Mouse (Mus musculus): ENCODE measurements at regions not wholly inside any gene's neighbourhood (a gene's known extent, or its start where the extent isn't known, plus 50 kb on each side); places are given as distances from the start of the nearest gene placed in this dataset.
"Not testable (repeated sequence)": the region's sequence is repeated elsewhere in the genome, so short reads cannot be mapped to it uniquely, and the experiment has no call there.

GRCm38 (mm10) chr13:70103491-70103890 lies 301.3 kb downstream of the Med10 start:
- not testable (repeated sequence) for DNase-seq (ENCODE audit: low spot score); H3K4me3 ChIP-seq; H3K9me3 ChIP-seq (replicated peaks); H3K4me1 ChIP-seq; H3K36me3 ChIP-seq; H3K27ac ChIP-seq; H3K27me3 ChIP-seq (ENCODE audit: low read depth, poor library complexity, severe bottlenecking)
- WGBS: 91% methylated on average over 10 of the region's 10 CpGs

GRCm38 (mm10) chr13:70103903-70104302 lies 301.7 kb downstream of the Med10 start:
- H3K4me3 ChIP-seq: no peak overlapping the region
- no peak for DNase-seq (ENCODE audit: low spot score)
- WGBS: 90% methylated on average over 4 of the region's 4 CpGs
- H3K27ac ChIP-seq: no peak overlapping the region
- H3K4me1 ChIP-seq: no peaks in the 10 kb centered on the region
- H3K27me3 ChIP-seq (ENCODE audit: low read depth, poor library complexity, severe bottlenecking): no peaks in the 10 kb centered on the region
- no peaks in the 10 kb centered on the region for H3K9me3 ChIP-seq (replicated peaks)
- no peaks in the 10 kb centered on the region for H3K36me3 ChIP-seq

- no peak overlapping the region for H3K27ac ChIP-seq
- H3K36me3 ChIP-seq: no peaks in the 10 kb centered on the region
- no peak overlapping the region for H3K4me3 ChIP-seq
- DNase-seq (ENCODE audit: low spot score): no peak
- 89% methylated on average over 9 of the region's 9 CpGs for WGBS
- H3K9me3 ChIP-seq (replicated peaks): no peaks in the 10 kb centered on the region
- no peaks in the 10 kb centered on the region for H3K27me3 ChIP-seq (ENCODE audit: low read depth, poor library complexity, severe bottlenecking)
- H3K4me1 ChIP-seq: no peaks in the 10 kb centered on the region
Observed at GRCm38 (mm10) chr13:70115576-70115975, 313.4 kb downstream of the Med10 start.

GRCm38 (mm10) chr13:70124860-70125545 lies 322.8 kb downstream of the Med10 start:
- DNase-seq (ENCODE audit: low spot score): no peak
- Histone ChIP-seq H3K27me3 (ENCODE audit: low read depth, poor library complexity, severe bottlenecking) (no peaks in the 10 kb centered on the region), H3K4me3 (no peak overlapping the region), H3K4me1 (peaks cover 5% of the 10 kb centered on the region; the same call in 1 of the 2 replicates), H3K27ac (no peak overlapping the region), H3K36me3 (no peaks in the 10 kb centered on the region), H3K9me3 (replicated peaks) (no peaks in the 10 kb centered on the region)
- WGBS: 43% methylated on average over 9 of the region's 9 CpGs

- Histone ChIP-seq H3K27ac (no peak overlapping the region), H3K9me3 (replicated peaks) (no peaks in the 10 kb centered on the region), H3K27me3 (ENCODE audit: low read depth, poor library complexity, severe bottlenecking) (no peaks in the 10 kb centered on the region), H3K4me1 (peaks cover 5% of the 10 kb centered on the region; the same call in 1 of the 2 replicates), H3K4me3 (no peak overlapping the region), H3K36me3 (no peaks in the 10 kb centered on the region)
- WGBS: 90% methylated on average over 4 of the region's 4 CpGs
- DNase-seq (ENCODE audit: low spot score): no peak
Observed at GRCm38 (mm10) chr13:70127310-70127709, 325.1 kb downstream of the Med10 start.

GRCm38 (mm10) chr13:70134544-70134943 lies 332.3 kb downstream of the Med10 start:
- 91% methylated on average over 8 of the region's 8 CpGs for WGBS
- DNase-seq (ENCODE audit: low spot score): no peak

GRCm38 (mm10) chr13:70136209-70136608 lies 334.0 kb downstream of the Med10 start:
- Histone ChIP-seq H3K36me3 (no peaks in the 10 kb centered on the region), H3K27ac (no peak overlapping the region), H3K4me1 (no peaks in the 10 kb centered on the region), H3K9me3 (replicated peaks) (no peaks in the 10 kb centered on the region), H3K4me3 (no peak overlapping the region), H3K27me3 (ENCODE audit: low read depth, poor library complexity, severe bottlenecking) (no peaks in the 10 kb centered on the region)
- DNase-seq (ENCODE audit: low spot score): no peak
- WGBS: 90% methylated on average over 1 of the region's 1 CpGs

More at GRCm38 (mm10) chr13:70134544-70134943, 332.3 kb downstream of the Med10 start:
- Histone ChIP-seq H3K9me3 (replicated peaks) (no peaks in the 10 kb centered on the region), H3K4me1 (no peaks in the 10 kb centered on the region), H3K27ac (no peak overlapping the region), H3K36me3 (no peaks in the 10 kb centered on the region), H3K4me3 (no peak overlapping the region), H3K27me3 (ENCODE audit: low read depth, poor library complexity, severe bottlenecking) (no peaks in the 10 kb centered on the region)

GRCm38 (mm10) chr13:70144461-70144860 lies 342.3 kb downstream of the Med10 start:
- H3K9me3 ChIP-seq (replicated peaks): no peaks in the 10 kb centered on the region
- H3K27me3 ChIP-seq (ENCODE audit: low read depth, poor library complexity, severe bottlenecking): no peaks in the 10 kb centered on the region
- no peak overlapping the region for H3K27ac ChIP-seq
- no peak overlapping the region for H3K4me3 ChIP-seq
- no peaks in the 10 kb centered on the region for H3K36me3 ChIP-seq
- WGBS: 84% methylated on average over 4 of the region's 4 CpGs
- DNase-seq (ENCODE audit: low spot score): no peak
- H3K4me1 ChIP-seq: no peaks in the 10 kb centered on the region

- WGBS: 70% methylated on average over 6 of the region's 6 CpGs
- no peak for DNase-seq (ENCODE audit: low spot score)
Observed at GRCm38 (mm10) chr13:70145466-70145865, 343.3 kb downstream of the Med10 start.

GRCm38 (mm10) chr13:70149041-70149898 lies 347.1 kb downstream of the Med10 start:
- H3K9me3 ChIP-seq (replicated peaks): no peaks in the 10 kb centered on the region
- no peak overlapping the region for H3K4me3 ChIP-seq
- H3K27ac ChIP-seq: no peak overlapping the region
- no peaks in the 10 kb centered on the region for H3K27me3 ChIP-seq (ENCODE audit: low read depth, poor library complexity, severe bottlenecking)
- peaks cover 10% of the 10 kb centered on the region for H3K4me1 ChIP-seq
- DNase-seq (ENCODE audit: low spot score): no peak
- 37% methylated on average over 8 of the region's 8 CpGs for WGBS
- H3K36me3 ChIP-seq: no peaks in the 10 kb centered on the region

More at GRCm38 (mm10) chr13:70145466-70145865, 343.3 kb downstream of the Med10 start:
- Histone ChIP-seq H3K27me3 (ENCODE audit: low read depth, poor library complexity, severe bottlenecking) (no peaks in the 10 kb centered on the region), H3K36me3 (no peaks in the 10 kb centered on the region), H3K4me3 (no peak overlapping the region), H3K27ac (no peak overlapping the region), H3K9me3 (replicated peaks) (no peaks in the 10 kb centered on the region), H3K4me1 (peaks cover 10% of the 10 kb centered on the region)

- Histone ChIP-seq H3K27ac (no peak overlapping the region), H3K27me3 (ENCODE audit: low read depth, poor library complexity, severe bottlenecking) (no peaks in the 10 kb centered on the region), H3K4me3 (no peak overlapping the region), H3K4me1 (peaks cover 10% of the 10 kb centered on the region), H3K9me3 (replicated peaks) (no peaks in the 10 kb centered on the region), H3K36me3 (no peaks in the 10 kb centered on the region)
- 41% methylated on average over 10 of the region's 10 CpGs for WGBS
- DNase-seq (ENCODE audit: low spot score): no peak
Observed at GRCm38 (mm10) chr13:70149899-70150184, 347.6 kb downstream of the Med10 start.

- Histone ChIP-seq H3K27me3 (ENCODE audit: low read depth, poor library complexity, severe bottlenecking) (no peaks in the 10 kb centered on the region), H3K36me3 (no peaks in the 10 kb centered on the region), H3K9me3 (replicated peaks) (no peaks in the 10 kb centered on the region), H3K27ac (no peak overlapping the region), H3K4me1 (peaks cover 10% of the 10 kb centered on the region), H3K4me3 (no peak overlapping the region)
- DNase-seq (ENCODE audit: low spot score): no peak
- WGBS: 90% methylated on average over 8 of the region's 8 CpGs
Observed at GRCm38 (mm10) chr13:70153062-70153461, 350.9 kb downstream of the Med10 start.

GRCm38 (mm10) chr13:70155596-70155995 lies 353.4 kb downstream of the Med10 start:
- Histone ChIP-seq H3K4me3 (no peak overlapping the region), H3K9me3 (replicated peaks) (no peaks in the 10 kb centered on the region), H3K27me3 (ENCODE audit: low read depth, poor library complexity, severe bottlenecking) (no peaks in the 10 kb centered on the region), H3K36me3 (no peaks in the 10 kb centered on the region), H3K4me1 (peaks cover 4% of the 10 kb centered on the region), H3K27ac (no peak overlapping the region)
- 78% methylated on average over 5 of the region's 5 CpGs for WGBS
- DNase-seq (ENCODE audit: low spot score): no peak

All from limb, embryonic 10.5 days (tissue).